Mouse (Mus musculus) telencephalon, adult 2 months (tissue): ENCODE measurements around the gene B4galt5.

Source experiments
- DNase-seq: peaks from one replicate; pipeline ENCODE4 v3.0.0-alpha.2; 2011; ENCODE audit warnings: low read depth, low spot score

The B4galt5 gene

GRCm38 (mm10) chr2:167305382-167306272 lies 43.4 kb downstream of the B4galt5 start:
- DNase-seq: no peak

DNA sequence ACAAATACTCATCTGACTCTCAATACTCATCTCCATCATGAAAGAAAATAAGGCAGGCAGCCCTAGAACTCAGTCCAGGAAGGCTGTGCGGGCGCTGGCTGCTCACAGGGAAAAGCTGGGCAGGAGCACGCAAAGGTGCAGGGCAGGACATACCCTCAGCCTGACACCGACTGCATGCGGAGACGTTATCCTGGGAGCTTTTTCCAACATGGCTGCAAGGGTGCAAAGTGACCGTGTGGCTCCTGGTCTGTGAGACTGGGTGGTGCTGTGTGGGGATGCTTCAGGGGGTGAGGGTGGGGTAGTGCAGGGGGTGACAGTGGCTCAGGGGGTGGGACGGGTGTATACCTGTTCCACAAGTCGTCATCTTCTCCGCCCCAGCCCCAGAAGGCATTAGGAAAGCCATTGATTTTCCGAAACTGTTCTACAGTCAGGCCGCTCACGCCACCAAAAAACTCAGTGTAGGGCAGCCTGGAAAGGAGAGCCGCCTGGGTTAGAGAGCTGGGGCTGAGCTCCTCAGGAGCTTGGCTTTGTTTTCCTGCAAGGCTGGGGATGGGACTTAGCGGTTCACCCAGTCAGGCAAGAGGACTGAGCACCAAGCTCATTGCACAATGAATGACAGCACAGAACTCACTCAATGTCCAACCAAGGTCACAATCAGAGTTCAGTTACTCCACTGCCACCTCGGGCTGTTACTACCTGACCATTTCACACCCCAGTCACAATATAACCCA lies 44.2 kb downstream of the B4galt5 start:
- DNase-seq: no peak

- no peak for DNase-seq
These were observed 45.2 kb downstream of the B4galt5 start for GRCm38 (mm10) chr2:167303806-167304205.

GRCm38 (mm10) chr2:167303196-167303595 lies 45.8 kb downstream of the B4galt5 start:
- DNase-seq: no peak

- no peak for DNase-seq
These were observed 46.3 kb downstream of the B4galt5 start for GRCm38 (mm10) chr2:167302641-167303040.

DNA sequence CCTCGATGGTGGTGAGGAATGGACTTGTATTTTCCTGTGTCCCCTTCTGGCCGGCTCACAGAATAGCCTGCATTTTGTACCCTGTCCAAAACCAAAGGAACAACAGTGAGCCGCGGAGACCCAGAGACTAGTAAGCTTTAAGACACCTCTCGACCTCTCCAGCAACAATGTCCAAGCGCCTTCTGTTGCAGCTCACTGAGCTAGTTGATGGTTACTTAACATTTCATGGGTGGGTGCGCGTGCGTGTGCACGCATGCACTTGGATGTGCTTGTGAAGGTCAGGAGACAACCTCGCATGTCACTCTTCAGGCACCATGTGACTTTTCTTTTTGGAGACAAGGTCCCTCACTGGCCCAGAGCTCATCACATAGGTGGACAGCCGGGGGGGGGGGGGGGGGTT lies 47.0 kb downstream of the B4galt5 start:
- no peak for DNase-seq

DNA sequence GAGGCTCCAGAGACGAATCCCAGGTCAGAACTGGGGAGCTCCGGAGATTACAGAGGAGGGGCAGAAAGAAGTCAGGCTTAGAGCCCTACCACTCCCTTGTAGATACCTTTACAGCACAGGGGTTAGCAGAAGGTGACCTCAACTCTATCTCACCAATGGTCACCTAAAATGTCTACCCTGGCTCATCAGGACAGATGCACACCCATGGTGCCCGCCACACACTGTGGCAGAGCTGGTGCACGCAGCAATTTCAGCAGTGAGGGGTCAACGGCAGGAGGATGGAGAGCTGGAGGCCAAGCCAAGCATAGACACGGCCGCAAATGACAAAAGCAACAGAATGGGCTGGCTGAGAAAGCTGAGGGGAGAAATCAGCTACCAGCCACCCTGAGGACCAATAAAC lies 47.4 kb downstream of the B4galt5 start:
- no peak for DNase-seq

DNA sequence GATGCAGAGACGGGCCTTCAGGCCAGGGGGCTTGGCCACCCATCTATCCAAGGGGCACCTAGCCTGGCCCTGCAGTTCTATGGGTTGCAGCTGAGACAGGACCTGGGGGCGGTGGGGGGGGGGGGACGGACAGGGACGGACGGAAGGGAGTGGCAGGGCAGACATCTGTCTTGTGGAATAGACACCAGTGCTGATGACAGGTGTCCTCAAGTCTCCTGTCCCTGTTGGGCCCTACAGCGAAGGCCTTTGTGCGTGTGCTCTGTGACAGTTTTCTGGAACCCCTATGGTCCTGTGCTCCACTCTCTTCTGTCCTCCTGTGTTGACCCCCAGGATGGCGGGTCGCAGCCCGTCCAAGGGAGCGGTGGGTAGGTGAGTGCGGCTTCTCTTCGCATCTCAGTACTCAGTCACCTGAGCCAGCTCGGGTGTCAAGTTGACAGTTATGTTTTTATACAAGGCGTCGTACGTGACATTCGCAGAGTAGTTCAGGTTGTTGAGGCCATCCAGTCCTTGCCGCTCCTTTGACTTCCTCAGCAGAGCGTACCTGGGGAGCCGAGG lies 48.0 kb downstream of the B4galt5 start:
- no peak for DNase-seq

- no peak for DNase-seq
These were observed 48.9 kb downstream of the B4galt5 start for GRCm38 (mm10) chr2:167299861-167300667.

GRCm38 (mm10) chr2:167298729-167299705 lies 50.0 kb downstream of the B4galt5 start:
- peak; percentile 86 for DNase-seq

DNA sequence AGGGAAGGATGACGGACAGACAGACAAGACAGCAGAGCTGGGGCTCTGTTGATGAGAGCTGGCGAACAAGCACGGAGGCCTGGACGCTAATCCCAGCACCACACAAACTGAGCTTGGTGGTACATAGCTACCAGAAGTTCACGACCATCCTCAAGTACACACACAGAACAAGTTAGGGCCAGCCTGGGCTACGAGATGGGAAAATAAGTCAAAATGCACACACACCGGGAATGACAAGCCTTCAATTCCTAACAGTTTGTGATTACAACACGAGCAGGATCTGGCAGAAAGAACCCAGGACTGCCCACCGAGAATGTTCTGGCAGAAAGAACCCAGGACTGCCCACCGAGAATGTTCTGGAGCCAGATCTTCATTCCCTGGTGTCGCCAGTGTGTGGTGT lies 51.0 kb downstream of the B4galt5 start:
- no peak for DNase-seq

DNA sequence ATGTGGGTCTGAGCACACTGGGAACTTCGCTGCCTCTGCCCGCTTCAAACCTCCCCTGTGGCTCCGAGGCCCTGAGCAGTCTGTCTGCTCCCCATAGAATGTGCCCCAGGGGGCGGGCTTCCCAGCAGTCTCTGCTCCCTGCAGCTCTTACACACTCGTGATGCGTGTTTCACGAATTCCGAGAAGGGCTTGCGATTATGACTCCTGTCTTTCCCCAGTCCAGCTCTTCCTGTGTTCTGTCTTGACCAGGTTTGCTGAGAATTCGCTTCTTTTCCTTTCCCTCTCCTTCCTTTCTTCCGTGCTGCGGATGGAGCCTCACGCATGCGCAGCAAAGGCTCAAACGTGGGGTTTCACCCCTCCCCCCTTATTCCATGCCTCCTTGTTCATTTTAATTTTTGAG lies 54.1 kb downstream of the B4galt5 start:
- no peak for DNase-seq

GRCm38 (mm10) chr2:167294216-167294615 lies 54.8 kb downstream of the B4galt5 start:
- no peak for DNase-seq

DNA sequence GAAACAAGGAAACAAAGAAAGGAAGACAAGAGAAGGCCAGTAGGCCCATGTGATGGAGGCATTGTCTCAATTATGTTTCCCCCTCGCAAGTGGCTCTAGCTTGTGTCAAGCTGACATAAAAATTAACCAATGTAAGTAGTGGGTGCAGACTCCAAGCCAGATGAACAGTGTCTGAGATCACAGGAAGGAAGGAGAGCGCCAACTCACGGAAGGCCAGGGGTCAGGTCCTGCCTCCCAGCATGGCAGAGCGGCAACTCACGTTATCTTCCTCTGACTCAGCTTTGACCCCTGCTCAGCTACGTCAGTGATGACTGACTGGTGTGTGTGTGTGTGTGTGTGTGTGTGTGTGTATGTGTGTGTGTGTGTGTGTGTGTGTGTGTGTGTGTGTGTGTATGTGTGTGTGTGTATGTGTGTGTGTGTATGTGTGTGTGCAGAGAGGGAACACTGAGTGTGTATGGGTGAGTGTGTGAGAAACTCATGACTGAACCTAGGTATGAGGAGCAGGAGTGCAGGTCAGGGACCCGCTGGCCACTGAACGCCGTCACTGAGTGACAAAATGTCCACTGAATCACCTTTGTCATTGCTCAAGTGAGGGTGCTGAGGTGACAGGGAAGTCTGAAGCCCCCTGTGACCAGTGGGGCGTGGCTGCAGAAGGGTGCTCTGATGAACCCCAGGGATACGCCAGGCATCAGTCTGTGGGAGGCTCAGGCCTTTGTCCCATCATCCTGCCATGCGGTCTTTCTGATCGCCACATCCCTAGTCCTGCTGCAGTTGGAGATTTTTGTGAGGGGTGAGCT lies 55.5 kb downstream of the B4galt5 start:
- no peak for DNase-seq

DNA sequence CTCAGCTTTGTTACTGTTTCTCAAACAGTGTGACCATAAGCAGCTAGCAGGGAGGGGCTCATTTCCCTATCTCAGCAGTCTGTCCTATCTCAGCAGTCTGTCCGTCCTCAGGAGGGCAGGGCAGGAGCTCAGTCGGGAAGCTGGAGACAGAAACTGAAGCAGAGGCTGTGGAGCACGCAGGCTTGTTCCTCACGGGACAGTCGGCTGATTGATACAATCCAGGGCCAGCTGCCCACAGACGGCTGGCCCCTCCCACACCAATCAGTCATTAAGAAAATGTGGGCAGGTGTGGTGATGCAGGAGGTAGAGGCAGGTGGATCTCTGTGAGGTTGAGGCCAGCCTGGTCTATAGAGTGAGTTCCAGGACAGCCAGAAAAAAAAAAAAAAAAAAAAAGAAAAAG lies 56.1 kb downstream of the B4galt5 start:
- DNase-seq: no peak

DNA sequence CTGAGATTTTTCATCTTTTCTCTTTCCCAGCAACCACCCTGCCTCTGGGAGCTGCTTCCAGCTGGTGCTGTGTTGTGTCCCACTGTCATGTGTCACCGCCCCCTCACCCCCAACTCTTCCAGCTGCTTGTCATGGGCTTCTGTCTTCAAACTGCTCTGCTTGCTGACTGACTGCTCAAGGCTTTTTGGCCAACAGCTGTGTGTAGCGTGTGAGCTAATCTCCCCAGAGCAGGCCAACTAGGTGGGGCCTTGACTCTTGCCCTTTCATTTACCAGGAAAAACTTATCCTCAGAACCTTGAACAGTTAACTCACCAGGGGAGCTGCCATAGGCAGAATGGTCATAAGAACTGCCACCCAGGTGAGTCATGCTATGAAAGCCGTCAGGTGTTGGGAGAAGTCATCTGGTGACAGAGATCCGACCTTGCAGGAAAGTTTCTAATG lies 56.8 kb downstream of the B4galt5 start:
- no peak for DNase-seq

- no peak for DNase-seq
These were observed 57.3 kb downstream of the B4galt5 start for GRCm38 (mm10) chr2:167291656-167292055.

- no peak for DNase-seq
These were observed 67.5 kb downstream of the B4galt5 start for GRCm38 (mm10) chr2:167281461-167281860.

- DNase-seq: no peak
These were observed 68.0 kb downstream of the B4galt5 start for GRCm38 (mm10) chr2:167280986-167281310.
